Mouse (Mus musculus): Measurements from ENCODE around the gene Exoc2.

The Exoc2 gene

DNA sequence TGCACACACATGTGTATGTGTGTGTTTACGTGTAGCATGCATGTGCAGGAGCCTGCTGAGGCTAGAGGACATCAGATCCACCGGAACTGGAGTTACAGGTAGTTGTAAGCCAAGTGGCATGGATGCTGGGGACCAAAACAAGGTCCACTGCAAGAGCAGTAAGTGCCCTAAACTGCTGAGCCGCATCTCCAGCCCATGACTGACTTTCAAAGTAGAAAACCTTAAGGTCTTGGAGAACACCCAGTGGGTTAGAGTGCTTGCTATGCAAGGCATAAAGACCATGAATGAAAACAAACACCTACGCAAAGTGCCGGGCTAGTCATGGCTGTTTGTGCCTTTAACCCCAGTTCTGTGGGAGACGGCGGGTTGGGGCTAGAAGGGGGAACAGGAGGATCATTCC lies 147.4 kb downstream of the Exoc2 start:
- no peak for DNase-seq (ENCODE audit: low read depth in 2 of 2, low spot score in 2 of 2)

- DNase-seq (ENCODE audit: low read depth in 2 of 2, low spot score in 2 of 2) = no peak
Observed at GRCm38 (mm10) chr13:30824903-30825302, 149.0 kb downstream of the Exoc2 start.

- DNase-seq (ENCODE audit: low read depth in 2 of 2, low spot score in 2 of 2) = no peak
Observed at GRCm38 (mm10) chr13:30820555-30820954, 153.3 kb downstream of the Exoc2 start.

DNA sequence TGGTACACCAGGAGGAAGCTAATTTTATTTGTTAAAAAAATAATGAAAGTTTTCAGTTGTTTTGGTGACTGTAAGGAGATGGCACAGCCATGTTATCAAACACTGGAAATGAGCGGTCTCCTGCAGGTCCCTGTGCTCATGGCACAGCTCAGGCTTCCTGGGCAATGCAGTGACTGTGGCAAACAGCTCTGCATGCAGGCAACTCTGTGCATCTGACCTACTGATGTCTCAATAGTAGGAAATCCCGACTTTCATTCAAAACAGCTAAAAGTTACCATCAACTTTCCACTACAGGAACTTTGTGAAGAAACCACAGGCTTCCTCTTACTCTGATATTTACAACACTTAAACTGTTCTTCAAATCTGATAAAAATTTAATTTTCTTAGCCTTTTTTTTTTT lies 154.0 kb downstream of the Exoc2 start:
- DNase-seq (ENCODE audit: low read depth in 2 of 2, low spot score in 2 of 2) = no peak

- peak in 1 of 2 experiments; percentile 41 for DNase-seq (ENCODE audit: low read depth in 2 of 2, low spot score in 2 of 2)
Observed at GRCm38 (mm10) chr13:30817436-30817835, 156.5 kb downstream of the Exoc2 start.

- no peak for DNase-seq (ENCODE audit: low read depth in 2 of 2, low spot score in 2 of 2)
Observed at GRCm38 (mm10) chr13:30814256-30814655, 159.6 kb downstream of the Exoc2 start.

- DNase-seq (ENCODE audit: low read depth in 2 of 2, low spot score in 2 of 2) = no peak
Observed at GRCm38 (mm10) chr13:30813464-30813863, 160.4 kb downstream of the Exoc2 start.

DNA sequence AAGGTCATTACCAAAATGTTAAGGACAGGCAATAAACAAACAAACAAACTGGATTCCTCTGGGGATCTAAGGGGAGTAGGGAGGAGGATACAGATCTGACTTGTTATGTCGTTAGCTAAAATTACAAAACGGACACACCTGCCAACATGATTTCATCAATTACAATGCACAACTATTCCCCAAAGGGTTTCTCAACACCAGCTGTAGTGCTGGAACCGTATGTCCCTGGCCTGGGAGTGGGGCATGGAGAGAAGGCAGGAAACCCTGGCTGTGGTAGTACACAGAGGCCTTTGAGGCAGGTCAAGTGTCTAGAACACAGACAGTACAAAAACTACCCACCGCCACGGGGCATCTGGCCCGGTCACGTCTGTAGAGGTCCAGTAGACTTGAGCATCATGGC lies 164.7 kb downstream of the Exoc2 start:
- no peak for DNase-seq (ENCODE audit: low read depth in 2 of 2, low spot score in 2 of 2)

DNA sequence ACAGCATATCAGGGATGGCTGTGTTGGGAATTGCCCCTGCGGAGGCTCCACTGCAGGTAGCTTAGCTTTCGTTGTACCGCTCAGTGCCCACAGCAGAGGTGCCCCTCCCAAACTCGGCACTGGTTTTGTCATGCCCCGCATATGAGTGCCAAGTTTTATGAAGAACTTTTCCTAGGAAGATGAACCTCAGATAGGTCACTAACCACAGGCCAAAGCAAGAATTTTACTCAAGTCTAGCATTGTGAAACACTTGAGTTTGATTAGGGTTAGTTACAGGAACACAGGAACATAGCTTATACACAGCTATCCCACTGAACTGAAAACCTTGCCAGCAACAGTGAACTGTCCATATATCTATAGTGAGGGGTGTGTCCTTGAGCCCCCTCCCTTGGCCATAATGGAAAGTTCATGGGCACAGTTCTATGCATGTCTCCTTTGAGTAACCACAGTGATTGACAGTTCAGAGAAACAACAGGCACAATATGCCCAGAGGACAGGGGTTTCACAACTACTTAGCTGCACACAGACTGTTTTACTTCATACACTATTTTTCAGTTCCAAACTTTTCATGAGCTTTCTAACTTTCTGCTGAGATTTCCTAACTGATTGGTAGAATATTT lies 171.4 kb downstream of the Exoc2 start:
- DNase-seq (ENCODE audit: low read depth in 2 of 2, low spot score in 2 of 2) = no peak

GRCm38 (mm10) chr13:30801886-30802285 lies 172.0 kb downstream of the Exoc2 start:
- no peak for DNase-seq (ENCODE audit: low read depth in 2 of 2, low spot score in 2 of 2)

- DNase-seq (ENCODE audit: low read depth in 2 of 2, low spot score in 2 of 2) = no peak
Observed at GRCm38 (mm10) chr13:30795960-30796359, 177.9 kb downstream of the Exoc2 start.

GRCm38 (mm10) chr13:30793616-30794015 lies 180.3 kb downstream of the Exoc2 start:
- no peak for DNase-seq (ENCODE audit: low read depth in 2 of 2, low spot score in 2 of 2)

DNA sequence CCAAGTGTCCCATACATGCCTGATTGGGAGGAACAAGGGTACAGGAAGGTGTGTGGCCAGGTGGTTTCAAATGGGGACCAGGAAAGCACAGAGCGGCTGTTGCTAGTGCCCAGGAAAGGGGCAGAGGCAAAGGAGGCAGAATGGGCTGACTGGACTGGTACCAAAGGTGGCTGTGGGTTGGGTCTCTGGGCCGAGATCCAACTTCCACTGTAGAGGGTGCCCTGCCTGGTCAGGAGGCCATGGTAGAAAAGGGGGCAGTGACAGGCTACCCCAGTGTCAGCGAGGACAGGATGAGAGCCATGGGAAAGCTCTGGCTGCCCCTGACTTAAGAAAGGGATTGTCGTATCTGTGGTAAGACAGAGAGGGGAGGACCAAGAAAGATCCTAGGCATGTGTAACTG lies 180.7 kb downstream of the Exoc2 start:
- DNase-seq (ENCODE audit: low read depth in 2 of 2, low spot score in 2 of 2) = no peak

GRCm38 (mm10) chr13:30792741-30793140 lies 181.2 kb downstream of the Exoc2 start:
- no peak for DNase-seq (ENCODE audit: low read depth in 2 of 2, low spot score in 2 of 2)

- peak; percentile 30 to 51 for DNase-seq (ENCODE audit: low read depth in 2 of 2, low spot score in 2 of 2)
Observed at GRCm38 (mm10) chr13:30792308-30792707, 181.6 kb downstream of the Exoc2 start.

DNA sequence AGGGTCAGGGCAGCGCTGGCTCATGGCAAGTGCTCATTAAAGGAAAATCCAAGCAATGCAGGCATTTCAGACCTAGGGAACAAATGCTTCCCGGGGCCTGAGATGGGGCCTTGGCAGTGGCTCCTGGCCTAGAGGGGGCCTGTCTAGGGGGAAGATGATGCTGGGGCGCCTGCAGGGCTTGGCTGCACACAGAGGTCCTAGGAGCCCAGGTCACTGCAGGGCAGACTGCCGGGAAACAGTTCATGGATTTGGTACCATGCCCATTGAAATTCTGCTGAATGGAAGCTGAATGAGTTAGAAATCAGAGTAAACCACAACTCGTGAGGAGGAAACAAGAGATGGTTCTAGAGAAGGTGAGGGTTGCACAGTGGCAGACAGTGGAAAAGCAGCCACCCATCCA lies 183.9 kb downstream of the Exoc2 start:
- DNase-seq (ENCODE audit: low read depth in 2 of 2, low spot score in 2 of 2) = no peak

GRCm38 (mm10) chr13:30788421-30788820 lies 185.5 kb downstream of the Exoc2 start:
- no peak for DNase-seq (ENCODE audit: low read depth in 2 of 2, low spot score in 2 of 2)

DNA sequence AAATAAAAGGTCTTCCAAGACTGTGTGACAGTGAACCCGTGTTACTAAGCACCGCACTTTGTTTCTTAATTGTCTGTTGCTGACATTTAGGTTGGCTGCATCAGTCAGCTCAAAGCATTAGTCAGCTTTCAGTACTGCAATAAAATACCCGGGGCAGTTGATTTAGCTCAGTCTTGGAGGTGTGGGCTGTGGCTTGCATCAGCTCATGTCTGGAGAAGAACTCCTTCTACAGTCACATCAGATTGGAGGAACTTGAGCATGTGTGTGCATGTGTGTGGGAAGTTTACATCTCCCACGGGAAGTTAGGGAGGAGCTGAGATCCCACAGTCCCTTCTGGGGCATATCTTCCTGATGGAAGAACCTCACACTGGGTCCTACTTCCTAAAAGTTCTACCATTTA lies 185.9 kb downstream of the Exoc2 start:
- DNase-seq (ENCODE audit: low read depth in 2 of 2, low spot score in 2 of 2) = no peak

DNA sequence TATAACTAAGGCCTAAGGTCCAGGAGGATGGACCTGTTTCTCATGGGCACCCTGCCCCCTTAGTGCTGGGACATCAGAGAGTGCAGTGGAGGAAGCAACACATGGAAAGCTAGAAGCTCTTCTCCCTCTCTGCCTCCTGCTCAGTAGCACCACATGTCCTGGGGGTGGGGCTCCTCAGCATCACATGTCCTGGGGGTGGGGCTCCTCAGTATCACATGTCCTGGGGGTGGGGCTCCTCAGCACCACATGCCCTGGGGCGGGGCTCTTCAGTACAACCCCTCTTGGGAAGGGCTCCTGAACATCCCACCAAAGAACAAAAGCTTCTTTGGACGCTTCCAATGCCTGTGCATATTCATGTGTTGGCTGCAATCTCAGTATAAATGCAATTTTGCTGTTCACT lies 186.3 kb downstream of the Exoc2 start:
- DNase-seq (ENCODE audit: low read depth in 2 of 2, low spot score in 2 of 2) = no peak

DNA sequence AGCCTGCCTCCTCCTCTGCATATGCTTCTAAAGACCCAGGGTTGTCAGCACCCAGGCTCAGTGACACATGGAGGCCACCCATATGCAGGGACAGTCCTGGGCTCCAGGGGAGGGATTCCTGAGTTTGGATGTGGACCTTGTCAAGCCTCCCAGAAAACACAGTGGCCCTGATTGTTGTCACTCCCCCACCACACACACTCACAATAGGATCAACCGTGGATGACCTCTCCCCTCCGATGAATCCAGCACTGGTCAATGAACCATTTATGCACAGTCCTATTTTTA lies 186.9 kb downstream of the Exoc2 start:
- no peak for DNase-seq (ENCODE audit: low read depth in 2 of 2, low spot score in 2 of 2)

GRCm38 (mm10) chr13:30786235-30787035 lies 187.5 kb downstream of the Exoc2 start:
- DNase-seq (ENCODE audit: low read depth in 2 of 2, low spot score in 2 of 2) = peak; percentile 57 to 59

- DNase-seq (ENCODE audit: low read depth in 2 of 2, low spot score in 2 of 2) = no peak
Observed at GRCm38 (mm10) chr13:30785423-30786040, 188.4 kb downstream of the Exoc2 start.

DNA sequence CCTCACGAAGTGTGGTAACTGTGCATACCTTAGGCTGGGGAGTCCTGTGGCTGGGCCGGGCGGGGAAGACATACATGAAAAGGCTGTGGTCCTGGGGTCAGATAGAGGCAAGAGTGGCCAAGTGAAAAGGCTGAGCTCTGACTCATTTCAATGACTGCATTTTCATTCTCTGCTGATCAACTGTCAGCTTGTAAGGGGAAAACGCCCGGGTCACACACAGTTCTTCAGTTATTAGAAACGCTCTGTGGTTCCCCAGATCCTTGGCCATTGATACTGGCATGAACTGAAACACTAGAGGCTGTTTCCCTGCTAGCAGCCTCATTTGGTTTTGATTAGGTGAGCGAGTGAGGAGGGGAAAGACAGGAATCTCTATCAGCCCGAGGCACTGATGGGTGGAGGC lies 191.5 kb downstream of the Exoc2 start:
- DNase-seq (ENCODE audit: low read depth in 2 of 2, low spot score in 2 of 2) = no peak

Measured in CD8-positive naive resting alpha-beta T cell, adult 2 months (primary cell).